Mouse (Mus musculus) hindbrain, embryonic 11.5 days (tissue): ENCODE measurements at regions not wholly inside any gene's neighbourhood (a gene's known extent, or its start where the extent isn't known, plus 50 kb on each side); places are given as distances from the start of the nearest gene placed in this dataset.

Experiments used
- ATAC-seq: fragments of 200-750 bp; cut with Nextera tagmentation; 2 replicates; pipeline ENCODE4 v1.8.0; 2017; ENCODE audit warnings: mild to moderate bottlenecking, moderate TSS enrichment, moderate library complexity; ENCODE audit not compliant: low FRiP score
- DNase-seq: peaks from one replicate; pipeline ENCODE4 v3.0.0-alpha.2; 2015; ENCODE audit warnings: low spot score
- H3K27ac ChIP-seq: fragments of 300-500 bp; sonication (generic); 2 replicates; pipeline ENCODE4 v1.5.1; 2014; ENCODE audit warnings: mild to moderate bottlenecking, low read depth, low read length
- H3K27me3 ChIP-seq: fragments of 300-500 bp; sonication (generic); 2 replicates; pipeline ENCODE4 v1.6.1; 2014; ENCODE audit warnings: mild to moderate bottlenecking, low read length, moderate library complexity, mixed read lengths; ENCODE audit not compliant: control insufficient read depth, insufficient read depth
- H3K36me3 ChIP-seq: fragments of 300-500 bp; sonication (generic); 2 replicates; pipeline ENCODE4 v1.6.1; 2014; ENCODE audit warnings: mild to moderate bottlenecking, low read length, moderate library complexity, mixed read lengths; ENCODE audit not compliant: control insufficient read depth, insufficient read depth
- H3K4me1 ChIP-seq: fragments of 300-500 bp; sonication (generic); replicated peaks from 2 replicates; pipeline ENCODE4 v1.6.1; 2014; ENCODE audit warnings: low read length, mixed read lengths; ENCODE audit not compliant: control insufficient read depth, insufficient read depth
- H3K4me2 ChIP-seq: fragments of 300-500 bp; sonication (generic); replicated peaks from 2 replicates; pipeline ENCODE4 v1.6.1; 2014; ENCODE audit warnings: mild to moderate bottlenecking, low read depth, low read length
- H3K4me3 ChIP-seq: fragments of 300-500 bp; sonication (generic); 2 replicates; pipeline ENCODE4 v1.5.1; 2014; ENCODE audit warnings: low read depth, low read length
- H3K9ac ChIP-seq: fragments of 300-500 bp; sonication (generic); 2 replicates; pipeline ENCODE4 v1.6.1; 2014; ENCODE audit warnings: low read depth, low read length
- H3K9me3 ChIP-seq: fragments of 300-500 bp; sonication (generic); 2 replicates; pipeline ENCODE4 v1.6.1; 2016; ENCODE audit warnings: low read length; ENCODE audit not compliant: control insufficient read depth
- WGBS: fragments of 180-500 bp; shearing (Covaris S2); extraction: QIAGEN DNeasy Blood & Tissue Kit; methylation state at CpG from one replicate; pipeline ENCODE4 v1.1.7; 2014; 5-methylcytosine and 5-hydroxymethylcytosine counted together

DNA sequence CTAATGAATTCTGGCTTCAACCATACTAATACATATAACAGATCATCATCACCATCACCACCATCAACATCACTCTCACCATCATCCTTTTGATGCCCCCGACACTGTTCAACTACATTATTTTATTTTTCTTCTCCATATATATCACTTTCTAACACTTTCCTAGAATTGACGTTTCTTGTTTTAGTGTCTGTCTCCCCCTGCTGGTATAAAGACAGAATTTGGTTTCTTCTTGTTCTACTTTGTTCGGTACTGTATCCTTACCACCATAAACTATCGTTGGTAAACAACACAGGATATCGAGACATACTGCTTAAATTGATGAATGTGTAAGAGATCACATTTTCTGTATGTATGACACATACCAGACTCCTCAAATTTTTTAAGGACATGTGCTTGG is 92.5 kb upstream of the Tab3 start:
- Histone ChIP-seq H3K9me3 (no peaks in the 10 kb centered on the region), H3K4me2 (no peak overlapping the region), H3K9ac (no peak overlapping the region), H3K36me3 (no peaks in the 10 kb centered on the region), H3K27me3 (no peaks in the 10 kb centered on the region), H3K27ac (no peak overlapping the region), H3K4me1 (no peaks in the 10 kb centered on the region), H3K4me3 (no peak overlapping the region)
- peak; percentile 14 for DNase-seq
- 54% methylated on average over 5 of the region's 5 CpGs for WGBS
- no peak for ATAC-seq

DNA sequence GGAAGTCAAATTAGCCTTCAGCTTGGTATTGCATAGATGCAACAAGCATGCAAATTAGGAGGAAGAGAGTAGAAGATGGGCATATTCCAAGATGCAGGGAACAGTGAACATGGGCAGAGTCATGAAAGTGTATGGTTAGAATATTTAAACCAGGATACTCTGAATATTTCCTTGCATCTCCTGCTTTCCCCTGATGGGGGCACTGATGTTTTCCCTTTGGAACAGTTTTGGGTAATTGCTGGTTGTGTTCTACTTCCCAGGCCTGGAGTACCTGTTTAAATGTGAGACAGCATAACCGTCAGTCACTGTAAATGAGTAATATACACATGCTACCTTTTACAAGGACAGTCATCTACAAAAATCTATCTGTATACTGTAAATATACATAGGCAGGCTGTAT is 76.9 kb upstream of the Tab3 start:
- ATAC-seq (no peak), DNase-seq (no peak)
- H3K36me3 ChIP-seq = no peaks in the 10 kb centered on the region
- H3K4me1 ChIP-seq = no peaks in the 10 kb centered on the region
- H3K27me3 ChIP-seq = no peaks in the 10 kb centered on the region
- no peaks in the 10 kb centered on the region for H3K9me3 ChIP-seq
- H3K4me2 ChIP-seq = no peak overlapping the region
- no peak overlapping the region for H3K4me3 ChIP-seq
- H3K27ac ChIP-seq = no peak overlapping the region
- 68% methylated on average over 1 of the region's 1 CpGs for WGBS
- H3K9ac ChIP-seq = no peak overlapping the region
